Mouse (Mus musculus) spleen, postnatal 4 days (tissue): Measurements from ENCODE around the gene Pgbd1.
"Not testable (repeated sequence)": the region's sequence is repeated elsewhere in the genome, so short reads cannot be mapped to it uniquely, and the experiment has no call there.

Experiments used
- DNase-seq, 2 experiments: peaks; one replicate each; pipeline ENCODE4 v3.0.0; 2022; ENCODE audit warnings: low spot score in 2 of 2

Pgbd1 gene

DNA sequence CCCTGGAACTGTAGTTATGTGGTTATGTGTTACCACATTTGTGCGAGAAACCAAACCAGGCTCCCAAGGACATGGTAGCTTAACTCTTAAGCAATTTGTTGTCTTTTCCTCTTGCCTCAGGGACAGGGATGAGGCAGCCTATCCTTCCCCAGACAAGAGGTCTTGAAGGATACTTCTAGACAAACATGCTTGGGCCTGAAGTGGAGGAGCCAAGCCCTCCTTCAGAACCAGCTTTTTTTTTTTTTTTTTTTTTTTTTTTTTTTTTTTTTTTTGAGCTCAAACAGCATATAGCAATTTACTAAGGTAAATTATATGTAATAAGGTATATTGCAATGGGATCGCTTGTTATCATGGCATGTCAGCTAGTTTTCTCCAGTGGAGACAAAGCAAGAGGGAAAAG, 25.1 kb downstream of the Pgbd1 start:
- no peak for DNase-seq

DNA sequence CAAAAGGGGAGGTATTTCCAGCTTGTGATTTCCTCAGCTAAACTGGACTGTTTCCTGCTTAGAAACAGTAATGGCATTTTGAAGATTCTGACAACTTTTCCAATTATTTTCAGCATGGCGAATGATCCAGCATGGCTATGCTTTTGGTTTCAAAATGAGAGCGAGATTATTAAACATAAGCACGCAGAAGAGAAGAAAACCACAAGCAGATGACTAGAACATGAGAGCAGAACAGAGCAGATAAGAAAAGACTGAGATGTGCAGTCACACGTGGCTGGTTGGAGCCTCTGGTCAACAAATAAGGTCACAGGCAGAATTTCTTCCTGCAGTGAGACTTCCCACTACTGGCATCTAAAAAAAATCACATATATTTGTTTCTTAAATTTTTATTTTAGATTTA, 25.6 kb downstream of the Pgbd1 start:
- no peak for DNase-seq

DNA sequence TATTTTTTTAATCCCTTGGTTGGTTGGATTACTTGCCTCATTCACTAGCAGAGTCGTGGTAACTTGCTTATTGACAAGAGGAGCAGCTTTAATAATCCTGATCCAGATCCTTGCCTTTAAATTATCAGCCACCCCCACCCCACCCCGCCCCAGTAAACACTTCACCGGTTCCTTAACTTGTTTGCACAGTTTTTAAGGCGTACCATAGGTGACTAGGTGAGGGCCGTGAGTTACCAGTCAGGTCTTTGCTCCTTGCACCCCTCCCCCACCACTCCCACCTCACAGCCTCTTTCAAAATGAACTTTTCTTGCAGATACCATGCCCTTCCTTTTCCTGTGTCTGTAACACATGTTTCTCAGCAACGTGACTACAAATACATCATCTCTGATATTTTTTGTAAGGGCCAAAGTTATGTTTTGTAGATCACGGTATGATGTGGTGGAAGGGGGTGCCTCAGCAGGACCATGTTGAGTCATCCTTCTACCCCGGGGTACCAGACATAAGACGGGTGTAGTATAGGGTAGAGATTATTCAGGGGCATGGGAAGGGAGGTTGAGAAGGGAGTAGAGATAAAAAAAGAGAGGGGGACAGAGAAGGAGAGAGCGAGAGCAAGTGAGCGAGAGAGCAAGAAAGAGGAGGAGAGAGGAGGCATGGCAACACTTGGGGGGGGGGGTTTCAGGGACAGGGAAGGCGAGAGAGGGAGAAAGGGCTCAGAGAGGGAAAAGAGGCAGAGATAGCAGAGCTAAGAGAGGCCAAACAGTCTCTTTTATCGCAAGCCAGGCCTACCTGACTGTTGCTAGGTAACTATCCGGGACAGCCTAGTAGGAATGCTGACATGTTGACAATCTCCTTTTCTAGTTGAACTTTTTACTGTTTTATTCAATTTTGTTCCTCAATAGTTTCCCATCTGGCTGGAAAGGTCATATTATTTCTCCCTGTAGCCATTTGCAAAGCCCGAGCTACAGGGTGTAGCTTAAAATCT, 26.3 kb downstream of the Pgbd1 start:
- DNase-seq = no peak

DNA sequence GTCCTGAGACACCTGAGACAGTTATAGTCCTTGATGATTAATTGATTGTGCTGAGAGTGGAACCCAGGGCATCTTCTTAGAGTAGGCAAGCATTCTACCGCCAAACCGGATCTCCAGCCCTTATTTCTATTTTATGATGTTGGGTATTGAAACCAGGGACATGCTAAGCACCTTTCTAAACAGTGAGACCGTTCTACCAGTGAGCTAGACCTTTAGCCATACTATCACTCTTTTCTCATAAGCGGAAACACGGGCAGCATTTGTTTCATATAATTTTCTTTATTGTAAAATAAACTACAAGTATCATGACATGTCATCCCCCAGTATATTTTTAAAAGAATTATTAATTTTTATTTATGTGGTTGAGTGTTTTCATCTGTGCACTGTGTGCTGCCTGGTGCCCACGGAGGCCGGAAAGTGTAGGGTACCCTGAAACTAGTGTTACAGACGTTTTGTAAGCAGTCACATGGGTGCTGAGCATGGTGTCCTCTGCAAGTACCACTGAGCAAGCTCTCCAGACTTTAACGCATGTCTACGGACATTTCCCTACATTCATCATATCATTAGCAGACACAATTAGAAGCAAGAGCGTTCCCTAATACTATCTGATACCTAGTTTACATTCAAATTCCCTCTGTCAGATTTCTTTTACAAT, 31.9 kb downstream of the Pgbd1 start:
- DNase-seq = no peak

DNA sequence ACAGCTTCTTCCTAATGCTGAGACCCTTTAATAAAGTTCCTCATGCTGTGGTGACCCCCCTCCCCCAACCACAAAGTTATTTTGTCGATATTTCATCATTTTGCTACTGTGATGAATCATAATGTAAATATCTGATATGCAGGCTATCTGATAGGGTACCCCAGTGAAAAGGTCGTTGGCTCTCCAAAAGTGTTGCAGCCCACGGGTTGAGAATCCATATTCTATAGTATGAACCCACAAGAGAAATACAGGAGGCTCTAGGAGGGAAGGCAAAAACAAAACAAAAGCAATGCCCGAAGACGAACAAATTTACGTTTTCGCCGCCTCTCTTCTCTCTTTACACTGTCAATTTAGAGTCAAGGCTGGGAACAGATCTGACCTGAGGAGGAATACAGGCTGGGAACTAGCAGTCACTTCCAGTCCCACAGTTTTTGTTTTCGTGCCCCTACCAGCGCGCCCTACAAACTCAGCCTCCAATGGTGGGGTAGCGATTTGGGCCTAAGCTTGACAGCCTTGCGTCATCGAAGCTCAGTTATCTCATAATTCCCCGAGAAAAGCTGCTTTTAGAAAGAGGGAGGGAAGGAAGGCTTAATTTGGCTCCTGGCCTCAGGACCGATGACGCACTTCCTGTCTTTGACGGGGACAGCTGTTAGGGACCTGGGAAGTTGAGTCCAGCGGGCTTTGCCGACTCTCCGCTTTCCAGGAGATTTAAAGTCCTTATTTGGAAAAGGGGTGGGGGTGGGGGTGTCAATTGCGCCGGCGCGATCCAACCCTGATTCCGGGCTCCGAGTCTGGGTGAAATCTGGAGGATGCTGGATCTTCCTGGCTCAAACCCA, 32.7 kb downstream of the Pgbd1 start:
- DNase-seq = peak; percentile 44 to 65

DNA sequence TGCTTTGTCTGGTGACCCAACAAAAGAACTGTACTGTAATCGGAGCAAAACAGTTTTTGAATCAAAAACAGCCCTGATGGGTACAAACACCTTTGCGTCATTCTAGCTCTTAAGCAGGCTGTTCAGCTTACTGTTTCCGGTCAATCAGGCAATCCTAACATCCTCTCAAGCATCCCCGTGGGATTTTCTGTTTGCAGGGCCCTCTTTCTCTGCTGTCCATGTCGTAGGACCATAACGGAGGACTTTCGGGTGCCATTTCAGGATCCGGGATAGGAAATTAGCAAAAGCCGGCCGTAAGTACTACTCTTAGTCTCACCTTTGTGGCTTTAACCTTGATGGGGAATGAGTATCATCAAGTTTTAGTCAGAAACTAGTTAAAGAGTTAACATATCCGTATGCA, 33.5 kb downstream of the Pgbd1 start:
- no peak for DNase-seq

DNA sequence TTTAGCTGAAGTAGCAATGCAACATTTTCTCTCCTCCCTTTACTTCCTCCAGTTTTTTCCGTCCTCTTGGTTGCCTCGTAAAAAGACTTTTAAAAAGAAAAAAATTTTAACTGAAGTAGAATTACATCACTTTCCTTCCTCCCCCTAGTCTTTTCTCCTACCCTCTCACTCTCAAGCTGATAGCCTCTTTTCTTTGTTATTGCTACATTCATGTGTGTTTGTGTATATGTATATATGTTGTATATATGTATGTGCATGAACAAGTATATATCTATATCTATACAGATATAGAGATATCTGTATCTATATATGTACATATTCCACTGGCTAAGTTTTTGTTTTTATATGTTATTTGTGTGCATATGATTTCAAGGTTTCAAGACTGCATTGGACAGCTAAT, 38.0 kb downstream of the Pgbd1 start:
- no peak for DNase-seq

DNA sequence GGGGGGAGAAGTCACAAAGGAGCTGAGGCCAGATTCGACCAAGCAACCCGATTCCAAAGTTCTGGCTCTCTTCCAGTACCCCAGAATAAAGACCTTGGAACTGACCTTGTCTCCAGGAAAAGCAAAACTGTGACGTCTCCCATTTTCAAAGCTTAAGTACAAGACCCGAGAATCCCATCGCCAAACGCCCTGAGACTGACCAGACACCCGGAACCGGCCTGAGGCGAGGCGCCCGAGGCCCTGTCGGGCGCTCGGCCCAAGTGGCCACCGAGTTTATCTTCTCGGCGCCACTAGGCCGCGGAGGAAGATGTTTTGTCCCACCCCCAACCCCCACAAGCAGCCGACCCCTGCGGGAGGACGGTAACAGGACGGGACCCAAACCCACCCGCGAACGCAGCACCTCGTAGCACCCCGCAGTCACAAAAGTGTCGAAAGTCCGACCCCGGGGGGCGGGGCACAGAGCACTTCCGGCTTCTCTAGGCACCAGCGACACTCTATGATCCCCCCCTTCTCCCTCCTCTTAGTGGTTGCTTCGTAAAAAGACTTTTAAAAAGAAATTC, 38.5 kb downstream of the Pgbd1 start, which contains the start of gene Zkscan3:
Zkscan3 (minus strand) TSS at position 469 of the 560 bp plus-strand sequence.
- DNase-seq = peak; percentile 84 to 93

DNA sequence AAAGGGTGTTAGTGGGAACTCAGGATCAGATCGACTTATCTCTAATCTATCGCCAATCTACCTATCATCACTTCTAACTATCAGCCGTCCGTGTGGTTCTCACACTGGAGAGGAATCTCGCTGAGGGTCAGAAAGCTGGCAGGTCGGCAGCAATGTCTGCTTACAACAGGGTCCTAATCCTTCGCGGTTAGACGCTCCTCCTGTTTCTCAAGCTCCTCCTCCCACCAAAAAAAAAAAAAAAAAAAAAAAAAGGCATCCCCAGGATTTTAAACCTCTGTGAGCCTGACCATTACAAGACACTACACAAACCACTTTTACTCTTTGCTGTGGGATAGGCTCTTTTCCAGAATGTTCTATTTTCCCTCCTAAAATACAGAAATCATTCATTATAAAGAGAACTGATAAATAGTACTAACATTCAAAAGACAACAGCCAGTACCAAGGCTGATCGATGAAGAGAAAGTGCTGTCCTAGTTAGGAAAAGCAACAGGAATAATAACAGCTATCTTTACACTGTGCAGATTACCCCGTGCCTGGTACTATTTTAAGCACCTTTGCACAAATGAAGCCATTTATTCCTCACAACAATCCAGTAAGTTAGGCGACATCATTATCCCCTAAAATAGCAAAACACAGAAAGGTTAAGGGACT, 39.1 kb downstream of the Pgbd1 start:
- DNase-seq = no peak

DNA sequence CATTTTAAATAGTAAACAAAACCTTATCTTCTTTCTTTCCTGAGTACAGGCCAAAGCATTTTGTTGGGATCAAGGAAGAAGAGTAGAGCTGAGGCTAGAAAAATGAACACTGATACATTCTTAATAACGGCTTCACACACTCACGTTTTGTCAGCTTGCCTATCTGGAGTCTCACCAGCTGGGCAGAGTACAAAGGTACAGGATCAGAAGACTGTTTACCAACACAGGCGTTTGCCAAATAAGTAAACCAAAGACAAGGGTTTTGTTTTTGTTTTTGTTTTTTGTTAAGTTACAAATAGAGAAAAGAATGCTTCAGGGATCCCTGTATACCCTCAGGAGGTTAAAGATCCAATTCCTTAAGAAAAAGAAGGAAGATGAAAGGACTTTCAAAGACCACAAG, 39.7 kb downstream of the Pgbd1 start:
- no peak for DNase-seq

DNA sequence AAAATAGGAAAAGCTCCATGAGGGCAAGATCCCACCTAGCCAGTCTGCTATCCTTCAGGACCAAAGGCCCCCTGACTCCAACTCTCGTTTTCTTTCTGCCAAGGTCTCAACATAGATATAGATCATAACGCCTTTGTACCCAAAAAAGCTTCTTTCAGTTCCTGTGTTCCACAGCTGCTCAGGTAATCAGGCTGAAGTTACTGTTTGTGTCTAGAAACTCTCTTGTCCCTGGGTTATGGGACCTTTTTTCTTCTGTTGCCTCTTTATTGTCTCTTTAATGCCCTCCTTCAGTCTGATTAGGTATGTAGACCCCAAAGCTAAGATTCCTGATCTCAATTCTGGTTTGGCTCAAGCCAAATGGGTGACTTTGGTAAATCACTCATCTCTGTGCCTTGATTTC, 43.4 kb downstream of the Pgbd1 start:
- no peak for DNase-seq

DNA sequence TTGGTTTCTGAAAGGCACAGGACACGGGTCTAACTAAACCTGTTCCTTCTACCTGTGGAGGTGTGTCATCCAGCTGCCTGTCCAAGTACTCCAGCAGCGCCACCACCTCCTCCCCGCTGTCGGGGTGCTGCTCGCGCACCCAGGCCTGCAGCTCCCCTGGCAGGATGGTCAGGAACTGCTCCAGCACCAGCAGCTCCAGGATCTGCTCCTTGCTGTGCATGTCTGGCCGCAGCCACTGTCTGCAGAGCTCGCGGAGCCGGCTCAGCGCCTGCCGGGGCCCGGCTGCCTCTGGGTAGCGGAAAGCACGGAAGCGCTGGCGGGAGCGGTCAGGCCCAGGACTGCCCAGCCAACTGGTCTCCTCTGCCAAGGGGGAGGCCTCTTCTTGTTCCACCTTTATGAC, 44.8 kb downstream of the Pgbd1 start:
- not testable (repeated sequence) for DNase-seq

DNA sequence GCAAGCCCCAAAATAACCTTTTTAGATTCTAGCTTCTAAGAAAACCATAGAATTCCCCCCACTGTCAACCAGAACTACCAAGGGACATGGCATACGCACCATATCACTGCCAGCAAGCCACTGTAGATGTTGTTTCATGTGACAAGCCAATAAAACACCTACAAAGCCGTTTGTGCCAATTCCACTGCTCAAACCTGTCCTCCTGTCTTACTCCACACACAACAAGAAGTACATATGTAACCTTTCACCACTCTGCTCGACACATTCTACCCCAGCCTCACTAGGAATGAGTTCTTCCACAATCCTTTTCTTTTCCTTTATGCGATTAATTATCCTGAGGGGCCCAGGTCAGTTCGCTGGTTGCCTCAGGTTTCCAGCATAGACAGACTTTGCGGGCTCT, 45.2 kb downstream of the Pgbd1 start:
- DNase-seq = no peak

DNA sequence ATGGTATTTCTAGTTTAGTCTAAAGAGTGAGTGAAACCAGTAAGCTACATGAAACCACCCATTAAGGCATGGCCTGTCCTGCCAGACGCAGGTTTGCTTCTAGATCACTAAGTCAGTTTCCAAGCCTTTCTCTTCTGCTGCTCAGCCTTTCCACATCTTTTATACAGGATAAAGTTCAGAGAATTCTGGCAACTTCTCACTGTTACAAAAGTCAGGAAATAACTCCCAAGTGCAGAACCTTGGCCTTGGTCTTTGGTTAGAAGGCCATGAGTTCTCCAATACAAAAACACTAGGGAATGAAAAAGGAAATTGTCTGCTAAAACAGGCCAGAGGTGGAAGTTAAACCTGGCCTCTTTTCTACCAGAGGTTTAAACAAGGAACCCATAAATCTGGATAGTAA, 45.6 kb downstream of the Pgbd1 start:
- DNase-seq = no peak

DNA sequence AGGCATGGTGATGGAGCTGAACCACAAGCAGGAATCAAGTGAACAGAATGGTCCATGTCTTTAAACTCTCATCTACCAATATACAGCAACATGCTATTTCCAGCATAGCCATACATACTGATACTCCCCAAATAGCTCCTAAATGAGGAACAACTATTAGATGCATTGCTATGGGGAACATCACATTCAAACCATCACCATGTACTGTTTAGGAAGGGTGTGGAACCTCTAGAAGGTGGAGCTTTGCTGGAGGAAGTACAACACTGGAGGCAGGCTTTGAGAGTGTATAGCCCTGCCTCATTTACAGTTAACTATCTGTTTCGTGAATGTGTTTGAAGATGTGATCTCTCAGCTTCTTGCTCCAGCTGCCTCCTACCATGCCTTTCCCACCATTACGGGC, 63.1 kb downstream of the Pgbd1 start:
- no peak for DNase-seq

DNA sequence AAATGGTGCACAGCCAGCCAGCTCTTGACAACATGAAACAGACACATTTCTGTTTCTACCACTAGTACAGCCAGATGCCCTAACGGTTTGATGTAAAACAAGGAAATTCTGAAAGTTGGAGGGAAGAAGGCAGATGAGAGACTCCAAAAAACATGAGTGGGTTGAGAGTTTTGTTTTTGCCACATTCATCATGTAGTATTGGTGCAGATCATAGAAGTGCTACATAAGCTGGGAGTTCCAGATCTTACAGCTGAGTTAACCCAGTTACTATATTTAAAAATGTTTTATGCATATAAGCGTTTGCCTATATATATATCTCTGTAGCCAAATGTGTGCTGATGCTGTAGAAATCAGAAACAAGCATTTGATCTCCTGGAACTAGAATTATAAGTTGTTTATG, 68.2 kb downstream of the Pgbd1 start:
- DNase-seq = no peak
